Mouse (Mus musculus): ENCODE data around the gene Gm4187. TPM values are rescaled to one million over a fixed set of nuclear protein-coding genes. Genes with fewer than 3 reads are reported as not detected.
"Not testable (repeated sequence)": the region's sequence is repeated elsewhere in the genome, so short reads cannot be mapped to it uniquely, and the experiment has no call there.

Gm4187 gene
- polyA plus RNA-seq (2014; fragmentation: Nextera tagmentation; extraction: Ambion mirVana): not detected in 2 replicates

DNA sequence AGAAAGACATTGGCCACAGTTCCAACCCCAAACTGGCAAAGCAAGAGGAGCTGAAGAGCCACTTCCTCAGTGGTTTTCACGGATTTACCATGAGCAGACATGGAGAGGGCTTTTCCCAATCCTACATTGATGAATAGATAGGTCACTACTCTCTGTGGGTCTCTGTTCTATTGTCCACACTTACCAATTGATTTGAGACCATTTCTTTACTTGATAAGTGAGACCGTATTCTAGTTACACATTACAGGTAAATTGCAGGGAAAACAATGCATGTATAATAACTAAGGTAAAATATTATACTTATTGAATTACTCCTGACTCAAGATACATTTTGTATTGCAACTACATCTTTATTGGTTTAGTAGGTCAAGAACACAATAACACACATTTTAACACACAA, at the start of gene Gm4187:
Gm4187 (minus strand) TSS at position 101 of the 400 bp plus-strand sequence.
- WGBS: no CpG with 5 or more reads among the region's 2 CpGs
- H3K9ac ChIP-seq (replicated peaks; ENCODE audit: low read depth, low read length); H3K36me3 ChIP-seq (ENCODE audit: control insufficient read depth, insufficient read depth, low read length); H3K4me2 ChIP-seq (replicated peaks; ENCODE audit: low read depth, low read length); ATAC-seq (ENCODE audit: insufficient number of reproducible peaks, insufficient read depth, low FRiP score, low read depth); H3K9me3 ChIP-seq (ENCODE audit: control insufficient read depth, low read depth, low read length); H3K4me1 ChIP-seq (ENCODE audit: control insufficient read depth, insufficient read depth, low read length); H3K27ac ChIP-seq (ENCODE audit: low read length); H3K4me3 ChIP-seq (ENCODE audit: low read depth, low read length); H3K27me3 ChIP-seq (ENCODE audit: control insufficient read depth, insufficient read depth, low read length): not testable (repeated sequence)

DNA sequence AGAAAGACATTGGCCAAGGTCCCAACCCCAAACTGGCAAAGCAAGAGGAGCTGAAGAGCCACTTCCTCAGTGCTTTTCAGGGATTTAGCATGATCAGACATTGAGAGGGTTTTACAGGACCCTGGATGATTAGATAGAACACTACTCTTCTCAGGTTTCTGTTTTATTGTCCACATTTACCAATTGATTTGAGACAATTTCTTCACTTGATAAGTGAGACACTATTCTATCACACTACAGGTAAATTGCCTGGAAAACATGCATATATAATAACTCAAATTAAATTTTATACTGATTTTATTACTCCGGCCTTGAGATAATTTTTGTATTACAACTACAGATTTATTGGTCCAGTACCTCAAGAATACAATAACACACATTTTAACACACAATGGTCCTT, 41.4 kb upstream of the Gm4187 start, which contains the start of gene Gm8660:
Gm8660 (minus strand) TSS at position 101 of the 400 bp plus-strand sequence.
- H3K36me3 ChIP-seq (ENCODE audit: control insufficient read depth, insufficient read depth, low read length); H3K4me1 ChIP-seq (ENCODE audit: control insufficient read depth, insufficient read depth, low read length); H3K4me2 ChIP-seq (replicated peaks; ENCODE audit: low read depth, low read length); H3K27ac ChIP-seq (ENCODE audit: low read length); H3K27me3 ChIP-seq (ENCODE audit: control insufficient read depth, insufficient read depth, low read length); ATAC-seq (ENCODE audit: insufficient number of reproducible peaks, insufficient read depth, low FRiP score, low read depth); H3K9ac ChIP-seq (replicated peaks; ENCODE audit: low read depth, low read length); H3K4me3 ChIP-seq (ENCODE audit: low read depth, low read length); H3K9me3 ChIP-seq (ENCODE audit: control insufficient read depth, low read depth, low read length): not testable (repeated sequence)
- WGBS: no CpG with 5 or more reads among the region's 1 CpGs

Other genes with a start within 250 kb of the Gm4187 start
- not detected in 2 replicates for gene Gm16451, start 211.5 kb downstream of the Gm4187 start, polyA plus RNA-seq (2014; fragmentation: Nextera tagmentation; extraction: Ambion mirVana)
- gene Gm10666, start 195.0 kb downstream of the Gm4187 start, polyA plus RNA-seq (2014; fragmentation: Nextera tagmentation; extraction: Ambion mirVana): not detected in 2 replicates
- not detected in 2 replicates for gene Vmn1r142, start 165.7 kb downstream of the Gm4187 start, polyA plus RNA-seq (2014; fragmentation: Nextera tagmentation; extraction: Ambion mirVana)
- not detected in 2 replicates for gene Vmn1r143, start 140.3 kb downstream of the Gm4187 start, polyA plus RNA-seq (2014; fragmentation: Nextera tagmentation; extraction: Ambion mirVana)
- not detected in 2 replicates for gene Gm8653, start 128.5 kb downstream of the Gm4187 start, polyA plus RNA-seq (2014; fragmentation: Nextera tagmentation; extraction: Ambion mirVana)
- not detected in 2 replicates for gene Gm8453, start 100.2 kb downstream of the Gm4187 start, polyA plus RNA-seq (2014; fragmentation: Nextera tagmentation; extraction: Ambion mirVana)
- gene Gm8660, start 41.3 kb upstream of the Gm4187 start, polyA plus RNA-seq (2014; fragmentation: Nextera tagmentation; extraction: Ambion mirVana): not detected in 2 replicates
- gene Vmn1r148, start 83.9 kb upstream of the Gm4187 start, polyA plus RNA-seq (2014; fragmentation: Nextera tagmentation; extraction: Ambion mirVana): not detected in 2 replicates
- gene Vmn1r149, start 108.5 kb upstream of the Gm4187 start, polyA plus RNA-seq (2014; fragmentation: Nextera tagmentation; extraction: Ambion mirVana): not detected in 2 replicates
- gene Gm10665, start 134.4 kb upstream of the Gm4187 start, polyA plus RNA-seq (2014; fragmentation: Nextera tagmentation; extraction: Ambion mirVana): not detected in 2 replicates
- not detected in 2 replicates for gene Vmn1r151, start 170.0 kb upstream of the Gm4187 start, polyA plus RNA-seq (2014; fragmentation: Nextera tagmentation; extraction: Ambion mirVana)
- gene Vmn1r152, start 193.2 kb upstream of the Gm4187 start, polyA plus RNA-seq (2014; fragmentation: Nextera tagmentation; extraction: Ambion mirVana): not detected in 2 replicates
- not detected in 2 replicates for gene Gm8677, start 205.2 kb upstream of the Gm4187 start, polyA plus RNA-seq (2014; fragmentation: Nextera tagmentation; extraction: Ambion mirVana)
- not detected in 2 replicates for gene Gm4201, start 235.6 kb upstream of the Gm4187 start, polyA plus RNA-seq (2014; fragmentation: Nextera tagmentation; extraction: Ambion mirVana)